Mouse (Mus musculus) cerebellum, adult 2 months (tissue): ENCODE measurements around the gene Gtpbp3.

ENCODE experiments used
- CTCF ChIP-seq: fragments of 200-500 bp; IDR thresholded peaks from 2 replicates; pipeline ENCODE4 v1.5.1; 2011; ENCODE audit warnings: low read depth, mild to moderate bottlenecking, control low read depth, low read length, moderate library complexity, borderline replicate concordance; ENCODE audit not compliant: insufficient read depth
- POLR2A ChIP-seq: fragments of 200-500 bp; IDR thresholded peaks from 2 replicates; pipeline ENCODE4 v1.6.1; 2011; ENCODE audit warnings: low read length, control low read depth, borderline replicate concordance; ENCODE audit not compliant: insufficient read depth

DNA sequence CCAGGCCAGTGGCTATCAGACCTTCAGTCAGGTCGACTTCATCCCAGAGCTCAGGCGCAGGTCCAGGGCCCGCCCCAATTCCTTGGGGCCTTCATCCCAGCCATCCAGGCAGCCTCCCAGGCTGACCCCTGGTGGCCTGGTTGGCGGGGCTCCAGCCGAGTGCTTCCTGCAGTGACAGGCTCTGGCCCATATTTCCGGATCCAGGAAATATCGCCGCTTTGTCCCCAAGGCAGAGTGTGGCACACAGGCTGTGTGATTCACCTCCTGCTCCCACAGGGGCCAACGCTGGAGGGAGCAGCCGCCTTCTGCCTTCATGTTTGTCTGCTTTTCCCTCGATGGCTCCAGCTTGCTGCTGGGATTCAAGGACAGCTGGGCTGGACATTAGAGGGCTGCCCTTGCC, 8.6 kb downstream of the Gtpbp3 start:
- TF ChIP-seq CTCF: no peak
- TF ChIP-seq POLR2A: no peak
